Mouse (Mus musculus): ENCODE results near the gene Ethe1. TPM values are rescaled to one million over a fixed set of nuclear protein-coding genes. Genes with fewer than 3 reads are reported as not detected.
"Not testable (repeated sequence)": the region's sequence is repeated elsewhere in the genome, so short reads cannot be mapped to it uniquely, and the experiment has no call there.

Gene Ethe1
- total RNA-seq, 2 experiments from 2014 or later, result 16.1 to 17.5 TPM

GRCm38 (mm10) chr7:24610879-24611494, 23.6 kb downstream of the Ethe1 start:
- intact Hi-C loops (cut with DNase I), result no loop called here
- no peak for DNase-seq

- intact Hi-C loops (cut with DNase I), result no loop called here
- no peak for DNase-seq
These were observed 24.4 kb downstream of the Ethe1 start for GRCm38 (mm10) chr7:24611709-24612108.

DNA sequence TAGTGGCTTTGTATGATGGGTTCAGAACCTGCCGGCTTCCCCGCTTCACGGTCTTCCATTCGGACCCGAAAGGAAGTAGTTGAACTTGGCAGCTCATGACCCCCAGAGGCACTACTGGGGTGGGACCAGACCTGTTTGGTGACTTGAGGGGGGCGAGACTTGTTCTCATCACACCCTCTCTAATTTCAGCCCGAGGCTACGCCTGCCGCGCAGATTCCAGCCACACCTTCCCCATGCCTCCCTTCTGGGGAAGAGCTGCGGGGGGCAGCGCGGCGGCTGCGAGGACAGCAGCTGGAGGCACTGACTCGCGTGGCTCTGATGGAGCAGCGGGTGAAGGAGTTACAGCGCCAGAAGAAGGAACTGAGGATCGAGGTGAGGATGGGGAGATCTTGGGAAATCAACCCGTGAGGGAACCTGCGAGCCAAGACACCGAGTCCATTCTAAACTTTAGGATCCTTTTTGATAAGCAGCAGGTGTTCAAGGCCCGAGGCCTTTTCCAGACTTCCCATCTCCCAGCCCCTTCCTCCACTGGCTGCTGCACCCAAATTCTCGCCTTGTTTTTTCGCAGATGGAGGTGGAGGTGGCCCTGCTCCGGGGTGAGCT, 25.1 kb downstream of the Ethe1 start:
- no peak for DNase-seq
- intact Hi-C loops (cut with DNase I), result no loop called here

DNA sequence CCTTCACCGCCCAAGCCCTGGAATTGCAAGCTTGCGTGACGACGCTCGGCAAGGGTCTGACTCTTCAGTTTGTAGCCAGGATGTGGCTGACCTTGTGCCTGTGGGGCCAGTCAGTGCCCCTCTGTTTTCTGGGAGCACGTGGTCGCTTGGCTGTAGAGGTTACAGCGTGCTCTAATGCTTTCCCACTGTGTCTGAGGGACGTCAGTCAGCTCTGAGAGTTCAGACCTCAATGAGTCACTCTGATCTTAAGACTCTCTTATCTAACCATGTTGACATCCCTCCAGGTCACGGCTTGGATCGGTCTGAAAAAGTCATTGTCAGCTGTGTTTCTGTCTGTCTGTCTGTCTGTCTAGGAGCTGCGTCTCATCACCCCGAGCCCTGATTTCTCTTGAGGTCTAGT, 27.5 kb downstream of the Ethe1 start:
- intact Hi-C loops (cut with DNase I), result no loop called here
- DNase-seq, result no peak

DNA sequence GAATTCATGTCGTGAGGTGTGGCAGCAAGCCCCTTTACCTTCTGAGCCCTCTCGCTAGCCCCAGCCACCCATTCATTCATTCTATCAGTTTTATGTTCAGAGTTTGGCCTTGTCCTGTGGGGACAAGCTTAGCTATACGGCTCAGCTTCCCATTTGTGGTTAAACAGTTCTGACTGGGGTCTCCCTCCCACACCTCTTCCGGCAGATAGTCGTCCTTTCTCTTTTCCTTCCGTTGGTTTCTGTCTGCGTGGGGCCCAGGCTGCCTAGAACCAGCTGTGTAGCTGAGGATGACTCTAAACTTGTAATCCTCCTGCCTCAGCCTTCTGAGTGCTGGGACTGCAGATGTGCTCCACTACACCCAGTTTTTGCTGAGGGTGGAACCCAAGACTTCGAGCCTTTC, 30.4 kb downstream of the Ethe1 start:
- DNase-seq, result no peak
- intact Hi-C loops (cut with DNase I), result no loop called here

GRCm38 (mm10) chr7:24618374-24618773, 31.0 kb downstream of the Ethe1 start:
- intact Hi-C loops (cut with DNase I); DNase-seq: not testable (repeated sequence)

GRCm38 (mm10) chr7:24619671-24620397, 32.5 kb downstream of the Ethe1 start:
- intact Hi-C loops (cut with DNase I), result no loop called here
- no peak for DNase-seq

DNA sequence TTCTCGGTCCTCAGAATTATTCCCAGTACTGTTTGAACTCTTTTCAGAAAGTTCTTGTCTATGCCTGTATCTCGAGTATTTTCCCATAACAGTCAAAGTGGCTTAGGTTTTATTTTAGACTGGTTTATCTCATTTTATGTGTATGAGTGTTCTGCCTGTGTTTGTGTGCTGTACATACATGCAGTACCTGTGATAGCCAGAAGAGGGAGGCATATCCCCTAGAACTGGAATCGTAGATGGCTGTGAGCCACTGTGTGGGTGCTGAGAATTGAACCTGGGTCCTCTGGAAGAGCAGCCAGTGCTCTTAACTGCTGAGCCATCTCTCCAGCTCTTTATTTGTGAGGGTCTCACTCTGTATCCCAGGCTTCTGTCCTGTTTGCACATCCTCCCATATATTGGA, 33.9 kb downstream of the Ethe1 start:
- DNase-seq, result no peak
- intact Hi-C loops (cut with DNase I), result no loop called here

DNA sequence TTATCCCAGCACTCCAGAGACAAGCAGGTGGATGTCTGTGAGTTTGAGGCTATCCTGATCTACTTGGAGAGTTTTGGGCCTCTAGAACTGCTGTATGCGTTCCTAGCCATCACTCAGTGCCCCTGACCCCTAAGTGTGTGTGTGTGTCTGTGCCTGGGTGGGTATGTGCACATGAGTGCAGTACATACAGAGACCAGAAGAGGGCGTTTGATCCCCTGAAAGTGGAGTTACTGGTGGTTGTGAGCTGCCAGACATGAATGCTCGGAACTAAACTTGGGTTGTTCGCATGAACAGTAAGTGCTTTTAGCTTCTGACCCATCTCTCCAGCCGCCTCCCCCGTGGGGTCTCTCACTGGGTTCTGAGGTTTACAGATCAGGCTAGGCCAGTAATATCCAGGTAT, 35.6 kb downstream of the Ethe1 start:
- intact Hi-C loops (cut with DNase I), result no loop called here
- DNase-seq, result no peak

DNA sequence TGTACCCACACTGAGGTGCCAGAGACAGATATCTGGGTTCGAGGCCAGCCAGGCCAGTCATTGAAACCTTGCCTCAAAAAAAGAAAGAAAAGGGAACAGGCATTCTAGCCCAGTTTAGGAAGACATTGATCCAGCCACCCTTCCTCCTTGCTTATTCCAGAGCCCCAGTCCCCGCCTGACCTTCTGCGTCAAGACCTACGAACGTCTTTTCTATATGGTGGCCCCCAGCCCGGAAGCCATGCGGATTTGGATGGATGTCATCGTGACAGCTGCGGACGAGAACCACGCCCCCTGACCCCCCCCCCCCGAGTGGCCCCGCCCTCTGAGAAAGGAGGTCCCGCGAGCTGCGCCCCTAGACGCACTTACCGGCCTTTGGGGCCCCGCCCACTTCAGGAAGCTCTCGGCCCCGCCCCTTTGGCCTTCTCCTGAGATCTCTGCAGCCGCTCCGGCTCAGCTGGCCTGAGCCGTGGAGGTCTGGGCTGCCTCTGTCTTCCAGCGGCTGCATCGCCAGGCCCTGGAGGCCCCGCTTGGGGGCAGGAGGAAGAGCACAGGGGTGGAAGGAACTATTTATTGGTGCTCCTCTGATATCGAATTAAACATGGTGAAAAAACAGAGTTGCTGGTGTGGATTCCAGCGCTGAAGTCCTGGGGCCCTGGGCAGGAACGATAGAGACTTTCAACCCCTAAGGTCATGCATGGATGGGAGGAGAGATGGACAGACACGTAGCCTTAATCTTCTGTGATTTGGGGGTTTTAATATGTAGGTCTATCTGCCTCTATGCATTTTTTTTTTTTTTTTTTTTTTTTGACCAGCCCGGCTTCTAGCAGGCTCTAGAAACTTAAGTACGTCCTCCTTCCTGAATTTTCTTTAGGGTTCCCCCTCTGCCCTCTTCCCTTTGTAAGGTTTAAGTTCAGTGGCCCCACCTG, 41.6 kb downstream of the Ethe1 start:
- intact Hi-C loops (cut with DNase I), result no loop called here

GRCm38 (mm10) chr7:24629672-24630071, 42.3 kb downstream of the Ethe1 start:
- no peak for DNase-seq
- intact Hi-C loops (cut with DNase I), result no loop called here

More for the DNA sequence above, 41.6 kb downstream of the Ethe1 start:
- peak; percentile 78 for DNase-seq

DNA sequence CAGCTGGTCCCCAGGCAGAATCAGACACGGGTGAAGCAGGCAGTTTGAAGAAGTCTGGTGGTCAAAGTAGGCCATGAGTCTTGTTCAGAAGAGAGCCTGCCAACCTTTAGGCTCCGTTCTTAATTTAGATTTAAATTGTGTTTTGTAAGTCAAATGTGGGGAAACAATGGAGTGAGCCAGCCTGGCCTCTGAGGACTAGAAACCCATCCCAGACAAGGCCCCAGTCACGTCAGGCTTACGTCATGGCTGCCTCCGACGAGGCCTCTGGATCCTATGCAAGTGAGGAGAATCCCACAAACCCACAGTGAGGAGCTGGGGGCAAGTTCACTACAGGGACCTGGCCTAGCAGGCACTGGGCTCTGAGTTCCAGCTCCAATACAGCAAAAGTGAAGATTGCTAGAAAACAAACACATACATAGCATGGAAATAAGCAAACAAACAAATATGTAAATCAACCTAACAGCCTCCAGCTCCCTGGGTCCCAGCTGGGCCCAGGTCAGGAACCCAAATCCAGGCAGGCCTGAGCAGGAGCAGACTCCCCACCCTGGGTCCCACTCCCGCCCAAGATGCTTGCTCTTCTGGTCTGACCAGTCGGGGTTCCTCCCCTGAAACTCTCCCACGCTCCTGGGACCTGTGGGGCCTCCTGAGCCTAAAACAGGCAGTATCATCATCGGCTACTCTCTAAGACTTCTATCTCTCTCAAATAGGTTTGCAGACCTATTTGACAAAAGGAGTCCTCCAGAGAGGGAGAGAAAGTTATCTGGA, 43.0 kb downstream of the Ethe1 start:
- intact Hi-C loops (cut with DNase I), result no loop called here
- no peak for DNase-seq

- no peak for DNase-seq
- intact Hi-C loops (cut with DNase I), result no loop called here
These were observed 48.9 kb downstream of the Ethe1 start, which contains the start of gene Lypd3 for GRCm38 (mm10) chr7:24636264-24636663. Lypd3 (plus strand) TSS chr7:24636550.

- DNase-seq, result no peak
- intact Hi-C loops (cut with DNase I), result no loop called here
These were observed 49.7 kb downstream of the Ethe1 start for GRCm38 (mm10) chr7:24637046-24637445.

DNA sequence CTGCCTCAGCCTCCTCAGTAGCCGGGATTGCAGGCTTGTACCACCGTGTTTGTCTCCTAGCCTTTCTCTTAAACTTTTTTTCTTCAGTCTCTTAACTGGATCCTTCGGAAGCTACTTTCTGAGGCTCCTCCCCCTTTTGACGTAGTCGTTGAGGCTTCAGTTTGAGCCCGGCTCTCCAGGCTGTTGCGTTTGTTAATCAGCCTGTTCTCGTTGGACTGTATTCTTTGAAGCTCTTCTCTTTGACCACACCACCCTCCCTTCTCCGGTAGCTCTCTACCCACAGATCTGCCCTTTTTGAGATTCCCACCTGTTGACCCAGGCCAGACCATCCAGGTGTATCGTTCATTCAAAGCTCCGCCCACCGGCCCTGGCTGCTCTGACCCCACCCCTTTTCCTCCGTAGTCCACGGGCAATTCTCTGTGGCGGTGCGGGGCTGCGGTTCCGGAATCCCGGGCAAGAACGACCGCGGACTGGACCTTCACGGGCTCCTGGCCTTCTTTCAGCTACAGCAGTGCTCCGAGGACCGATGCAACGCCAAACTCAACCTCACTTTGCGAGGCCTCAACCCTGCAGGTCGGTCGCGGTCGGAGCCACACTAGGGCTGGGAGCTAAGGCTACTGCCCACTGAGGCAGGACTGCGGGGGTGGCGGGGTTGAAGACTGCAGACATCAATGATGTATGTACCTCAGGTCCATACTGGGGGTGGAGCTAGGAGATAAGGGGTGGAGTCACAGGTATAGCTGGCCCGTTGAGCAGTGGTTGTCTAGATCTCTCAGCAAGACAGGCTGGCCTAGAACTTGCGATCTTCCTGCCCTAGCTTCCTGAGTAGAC, 50.9 kb downstream of the Ethe1 start:
- intact Hi-C loops (cut with DNase I), result no loop called here
- DNase-seq, result no peak

DNA sequence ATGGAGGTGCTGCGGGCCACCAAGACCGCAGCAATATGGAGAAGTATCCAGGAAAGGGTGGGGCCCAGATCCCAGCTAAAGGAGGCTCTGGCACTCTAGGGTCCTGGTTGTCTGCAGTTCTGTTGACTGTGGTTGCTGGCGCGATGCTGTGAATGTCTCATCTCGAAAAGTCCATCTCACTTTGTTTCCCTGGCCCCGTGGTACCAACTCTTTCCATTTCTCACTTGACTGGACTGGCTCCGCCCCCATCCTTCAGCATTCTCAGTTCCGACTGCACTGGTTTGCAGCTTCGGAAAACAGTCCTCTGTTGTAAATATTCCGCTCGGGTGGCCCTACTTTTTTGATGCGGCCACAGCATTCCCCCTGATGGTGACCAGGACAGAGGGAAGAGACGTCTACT, 53.1 kb downstream of the Ethe1 start:
- no peak for DNase-seq
- intact Hi-C loops (cut with DNase I), result loop anchor here (5.0 kb wide), 1 partner anchor 38 kb away; no protein-coding TSS in a partner anchor

DNA sequence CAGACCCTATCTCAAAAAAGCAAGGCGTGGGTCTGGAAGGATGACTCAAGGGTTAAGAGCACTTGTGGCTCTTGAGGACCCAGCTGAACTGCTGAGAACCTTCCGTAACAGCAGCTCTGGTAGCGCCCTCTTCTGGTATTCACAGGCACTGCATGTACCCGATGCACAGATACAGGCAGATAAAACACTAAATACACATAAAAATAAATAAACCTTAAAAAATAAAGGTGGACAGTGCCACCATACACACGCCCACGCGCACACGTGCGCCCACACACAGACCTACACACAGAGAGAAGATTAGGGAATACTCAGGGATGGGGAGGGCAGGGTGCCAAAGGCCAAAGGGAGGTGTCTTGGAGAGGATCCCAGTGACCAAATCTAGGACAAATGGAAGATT, 55.1 kb downstream of the Ethe1 start:
- peak; percentile 41 for DNase-seq
- intact Hi-C loops (cut with DNase I), result loop anchor here (5.0 kb wide), 1 partner anchor 40 kb away; no protein-coding TSS in a partner anchor

DNA sequence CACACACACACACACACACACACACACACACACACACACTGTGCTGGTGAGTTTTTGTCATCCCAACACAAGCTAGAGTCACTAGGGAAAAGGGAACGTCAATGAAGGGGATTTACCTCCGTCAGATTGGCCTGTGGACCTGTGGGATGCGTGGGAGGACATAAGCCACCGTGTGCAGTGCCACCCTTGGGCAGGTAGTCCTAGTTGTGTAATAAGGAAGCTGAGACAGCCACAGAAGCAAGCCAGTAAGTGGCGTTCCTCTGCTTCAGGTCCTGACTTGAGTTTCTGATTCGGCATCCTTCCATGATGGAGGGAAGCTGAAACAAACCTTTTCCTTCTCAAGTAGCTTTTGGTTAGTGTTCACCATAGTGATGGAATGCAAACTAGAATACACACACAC, 57.1 kb downstream of the Ethe1 start:
- DNase-seq, result no peak
- intact Hi-C loops (cut with DNase I), result loop anchor here (5.0 kb wide), 1 partner anchor 42 kb away; no protein-coding TSS in a partner anchor

- intact Hi-C loops (cut with DNase I), result loop anchor here (5.0 kb wide), 1 partner anchor 43 kb away; no protein-coding TSS in a partner anchor
- no peak for DNase-seq
These were observed 57.7 kb downstream of the Ethe1 start for GRCm38 (mm10) chr7:24644996-24645395.
